Mouse (Mus musculus): ENCODE measurements around the gene Rtkn2. TPM values are rescaled to one million over a fixed set of nuclear protein-coding genes. Genes with fewer than 3 reads are reported as not detected.

The Rtkn2 gene
- polyA plus RNA-seq, 1 experiment from 2014 or later: 10.2 TPM

DNA sequence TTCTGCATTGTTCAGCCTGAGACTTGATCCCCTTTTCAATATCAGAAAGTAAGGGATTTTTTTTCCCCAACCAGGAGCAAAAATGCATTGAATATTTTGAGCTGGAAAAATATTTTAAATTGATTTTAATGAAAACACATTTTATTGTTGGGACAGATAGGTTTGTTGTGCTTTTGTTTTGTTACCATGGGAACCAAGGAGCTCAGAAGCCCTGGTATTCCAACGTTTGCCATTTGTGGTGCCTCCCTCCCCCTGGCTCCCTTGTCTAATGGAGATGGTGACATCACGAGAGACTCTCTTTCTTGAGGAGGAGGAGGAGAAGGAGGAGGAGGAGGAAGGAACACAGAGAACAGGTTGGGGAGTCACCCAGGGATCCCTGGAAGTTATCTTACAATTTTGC is 125.1 kb downstream of the Rtkn2 start:
- peak; percentile 31; the same call in 1 of the 2 replicates for ATAC-seq (ENCODE audit: low FRiP score, low TSS enrichment)
- H3K4me1 ChIP-seq (ENCODE audit: insufficient read depth, low read length): peaks cover 36% of the 10 kb centered on the region
- WGBS: 17% methylated on average over 2 of the region's 2 CpGs

DNA sequence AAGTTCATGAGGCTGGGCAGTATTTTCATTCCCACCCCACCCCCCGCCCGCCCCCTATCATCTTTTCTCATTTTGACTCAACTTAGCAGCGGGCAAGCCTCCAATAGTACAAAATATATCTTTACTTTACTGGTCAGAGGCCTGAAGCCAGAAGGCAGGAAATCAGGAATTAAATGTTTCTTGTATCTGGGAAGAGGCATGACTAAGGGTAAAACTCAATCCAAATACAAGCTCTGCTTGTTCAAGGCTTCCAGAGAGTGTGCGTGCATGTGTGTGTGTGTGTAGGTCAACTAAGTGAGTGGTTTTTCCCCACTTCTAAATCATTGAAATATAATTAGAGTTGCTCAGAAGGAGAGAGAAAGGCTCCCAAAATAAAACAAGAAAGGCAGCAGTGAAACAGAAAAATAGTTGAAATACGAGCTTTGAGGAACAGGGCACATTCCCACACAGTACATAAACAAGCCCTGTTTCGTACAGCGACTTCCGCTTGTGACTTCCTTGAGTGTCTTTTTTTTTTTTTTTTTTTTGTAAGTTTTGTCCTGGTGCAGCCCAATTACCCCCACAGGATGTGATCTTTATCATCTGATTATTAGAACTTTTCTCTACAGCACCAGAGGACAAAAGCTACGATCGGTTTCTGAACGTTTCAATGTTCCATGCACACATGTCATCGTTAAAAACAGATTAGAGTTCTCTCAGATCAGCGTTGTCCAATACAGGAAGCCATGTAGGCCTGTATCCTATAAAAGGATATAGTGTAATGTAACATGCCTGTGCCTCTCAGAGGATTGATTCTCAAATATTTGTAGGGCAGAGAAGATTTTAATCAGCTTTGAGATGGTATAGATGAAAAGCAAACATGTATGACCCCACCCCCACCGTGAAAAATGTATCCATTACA is 125.8 kb downstream of the Rtkn2 start:
- Histone ChIP-seq H3K4me1 (ENCODE audit: insufficient read depth, low read length) (peaks cover 36% of the 10 kb centered on the region), H3K27ac (ENCODE audit: low read length) (peak overlapping the region; percentile 93), H3K4me3 (ENCODE audit: low read length) (no peak overlapping the region), H3K9ac (replicated peaks; ENCODE audit: low read length) (no peak overlapping the region; the same call in 1 of the 2 replicates), H3K36me3 (ENCODE audit: insufficient read depth, low read length) (peaks cover 25% of the 10 kb centered on the region), H3K4me2 (replicated peaks; ENCODE audit: low read depth, low read length) (peak overlapping the region; percentile 26; the same call in 1 of the 2 replicates), H3K9me3 (ENCODE audit: low read length) (no peaks in the 10 kb centered on the region), H3K27me3 (ENCODE audit: insufficient read depth, low read length) (no peaks in the 10 kb centered on the region)
- peak; percentile 35; the same call in 1 of the 2 replicates for ATAC-seq (ENCODE audit: low FRiP score, low TSS enrichment)
- 31% methylated on average over 14 of the region's 14 CpGs for WGBS

More for the DNA sequence above, 125.1 kb downstream of the Rtkn2 start:
- H3K9me3 ChIP-seq (ENCODE audit: low read length): no peaks in the 10 kb centered on the region
- no peak overlapping the region for H3K4me3 ChIP-seq (ENCODE audit: low read length)
- no peak overlapping the region for H3K9ac ChIP-seq (replicated peaks; ENCODE audit: low read length)
- H3K27ac ChIP-seq (ENCODE audit: low read length): peak overlapping the region; percentile 93
- H3K4me2 ChIP-seq (replicated peaks; ENCODE audit: low read depth, low read length): 0 out of 2 replicates have a peak overlapping the region, but pooled peaks have one; percentile 26
- H3K36me3 ChIP-seq (ENCODE audit: insufficient read depth, low read length): peaks cover 25% of the 10 kb centered on the region
- no peaks in the 10 kb centered on the region for H3K27me3 ChIP-seq (ENCODE audit: insufficient read depth, low read length)

DNA sequence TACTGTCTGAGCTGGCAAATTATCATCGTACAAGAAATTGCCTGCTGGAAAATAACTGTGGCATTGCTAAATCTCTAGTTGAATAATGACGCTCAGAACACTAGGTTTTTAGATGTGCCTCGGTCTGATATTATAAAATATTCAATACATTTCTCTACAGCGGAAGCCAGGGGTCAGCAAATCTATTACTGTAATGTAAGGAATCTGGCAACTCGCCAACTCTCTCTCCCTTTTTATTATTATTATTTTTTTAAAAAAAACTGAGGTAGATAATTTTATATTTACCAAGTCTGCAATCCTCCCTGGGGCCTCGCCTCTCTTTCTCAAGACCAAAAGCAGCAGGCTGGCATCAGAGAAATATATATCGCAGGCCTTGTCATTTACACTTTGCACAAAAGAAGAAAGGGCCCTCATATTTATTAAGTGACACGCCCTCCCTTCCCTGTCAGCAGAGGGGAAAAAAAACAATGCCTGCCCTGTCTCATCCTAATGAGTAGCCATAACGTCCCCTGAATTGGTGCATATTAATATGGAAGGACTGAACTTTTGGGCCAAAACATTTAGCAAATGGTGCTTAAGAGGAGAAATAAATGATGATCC is 127.1 kb downstream of the Rtkn2 start:
- peaks cover 36% of the 10 kb centered on the region for H3K4me1 ChIP-seq (ENCODE audit: insufficient read depth, low read length)
- 0 out of 2 replicates have a peak overlapping the region, but pooled peaks have one; percentile 35 for H3K27ac ChIP-seq (ENCODE audit: low read length)
- WGBS: 53% methylated on average over 9 of the region's 9 CpGs

DNA sequence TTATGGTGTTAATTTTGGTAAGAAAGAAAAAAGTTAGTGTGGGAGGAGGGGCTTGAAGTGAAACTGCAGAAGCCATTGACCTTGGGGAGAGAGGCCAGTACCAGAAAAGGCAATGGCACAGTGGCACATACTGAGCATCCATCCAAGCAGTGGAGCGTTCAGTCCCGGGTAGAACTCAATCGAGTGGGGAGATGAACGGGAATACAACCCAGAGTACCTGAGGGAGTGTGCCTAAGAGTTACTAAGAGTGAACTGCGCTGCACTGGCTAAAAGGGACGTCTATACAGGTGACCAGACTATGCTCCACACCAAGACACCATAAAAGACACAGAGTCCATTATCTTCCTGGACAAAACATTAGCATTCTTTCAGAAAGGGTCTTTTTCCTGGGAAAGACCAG is 128.3 kb downstream of the Rtkn2 start:
- Histone ChIP-seq H3K4me3 (ENCODE audit: low read length) (no peak overlapping the region), H3K27me3 (ENCODE audit: insufficient read depth, low read length) (no peaks in the 10 kb centered on the region), H3K9ac (replicated peaks; ENCODE audit: low read length) (no peak overlapping the region), H3K9me3 (ENCODE audit: low read length) (no peaks in the 10 kb centered on the region), H3K4me1 (ENCODE audit: insufficient read depth, low read length) (peaks cover 36% of the 10 kb centered on the region), H3K27ac (ENCODE audit: low read length) (no peak overlapping the region), H3K36me3 (ENCODE audit: insufficient read depth, low read length) (peaks cover 10% of the 10 kb centered on the region), H3K4me2 (replicated peaks; ENCODE audit: low read depth, low read length) (no peak overlapping the region)
- no peak for ATAC-seq (ENCODE audit: low FRiP score, low TSS enrichment)
- WGBS: 62% methylated on average over 6 of the region's 6 CpGs

More for the DNA sequence above, 127.1 kb downstream of the Rtkn2 start:
- Histone ChIP-seq H3K27me3 (ENCODE audit: insufficient read depth, low read length) (no peaks in the 10 kb centered on the region), H3K4me2 (replicated peaks; ENCODE audit: low read depth, low read length) (no peak overlapping the region), H3K9me3 (ENCODE audit: low read length) (no peaks in the 10 kb centered on the region), H3K4me3 (ENCODE audit: low read length) (no peak overlapping the region), H3K36me3 (ENCODE audit: insufficient read depth, low read length) (peaks cover 15% of the 10 kb centered on the region), H3K9ac (replicated peaks; ENCODE audit: low read length) (no peak overlapping the region)
- no peak for ATAC-seq (ENCODE audit: low FRiP score, low TSS enrichment)

Other genes with a start within 250 kb of the Rtkn2 start
- gene Zfp365, start 66.9 kb upstream of the Rtkn2 start, polyA plus RNA-seq (2015; fragmentation: Nextera tagmentation; extraction: Ambion mirVana): 0.66 and 0.84 TPM in 2 replicates

Measured in kidney, embryonic 16.5 days (tissue).